Comparison of ENCODE assay signal across 8 mouse cellular contexts in the genomic region with DNA sequence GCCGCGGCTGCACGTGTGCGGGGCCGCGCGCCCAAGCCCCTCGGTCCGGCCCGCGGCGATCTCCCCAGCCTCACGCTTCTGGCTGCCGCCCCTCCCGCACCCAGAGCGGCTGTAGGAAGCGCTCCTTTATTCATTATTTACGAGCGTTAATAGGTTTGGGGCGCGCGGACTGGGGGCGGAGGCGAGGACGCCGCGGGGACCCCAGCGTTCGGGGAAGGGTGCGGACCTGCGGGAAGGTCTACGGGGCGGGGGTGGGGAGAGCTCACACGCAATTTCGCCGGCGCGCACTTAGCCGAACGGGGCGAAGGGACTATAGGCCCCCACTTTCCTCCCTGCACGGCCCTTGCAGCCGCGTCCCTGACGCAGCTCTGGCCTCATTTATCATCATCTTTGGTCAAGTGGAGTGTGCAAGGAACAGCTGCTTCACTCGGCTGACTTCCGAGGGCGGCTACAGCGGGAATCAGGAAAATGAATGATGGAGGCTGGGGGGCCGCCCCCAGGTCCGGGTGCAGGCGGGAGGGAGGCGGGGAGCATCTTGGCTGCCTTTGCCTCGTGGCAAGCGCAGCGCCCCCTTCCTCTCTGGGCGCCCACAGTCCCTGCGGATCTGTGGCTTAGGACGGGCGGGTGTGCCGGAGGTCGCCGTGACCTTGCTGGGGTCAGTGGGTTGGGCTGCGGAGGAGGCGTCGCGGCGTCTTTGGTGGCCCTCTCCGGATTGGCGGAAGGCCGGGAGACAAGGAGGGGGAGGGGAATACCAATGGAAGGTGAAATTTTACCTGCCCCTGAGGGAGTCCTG. TPM values are rescaled to one million over a fixed set of nuclear protein-coding genes. Genes with fewer than 3 reads are reported as not detected.
DNase-seq lines count a peak whose midpoint lies in the region; ATAC-seq and TF ChIP-seq lines count a peak whose summit lies in the region.

No protein-coding gene starts in this region.

- peak; percentile 90 for DNase-seq in ES-E14 (ENCODE audit: low read depth, low spot score)
- peak; percentile 80 for DNase-seq in cerebellum, adult 8-10 months
- DNase-seq in frontal cortex, postnatal 10 days (ENCODE audit: low spot score in 2 of 2) = peak; percentile 79
- DNase-seq in hindbrain, embryonic 11.5 days (ENCODE audit: low spot score) = peak; percentile 79
- DNase-seq in layer of hippocampus, postnatal 10 days (ENCODE audit: low spot score in 2 of 2) = peak; percentile 71 to 77
- DNase-seq in ovary, adult 18-20 months (ENCODE audit: low spot score) = peak; percentile 81
- peak; percentile 67 for DNase-seq in thymus, postnatal 0 days (ENCODE audit: low spot score)

- H3K9ac ChIP-seq in ES-E14 (ENCODE audit: insufficient read depth, low read depth, low read length, poor library complexity, severe bottlenecking) = peak overlapping the region; percentile 90
- peak overlapping the region; percentile 79 for H3K9ac ChIP-seq in hindbrain, embryonic 11.5 days (ENCODE audit: low read depth, low read length)
- peak overlapping the region; percentile 71 for H3K9ac ChIP-seq in lung, embryonic 16.5 days (ENCODE audit: low read length)

- peak overlapping the region; percentile 78 to 86 for H3K4me3 ChIP-seq in ES-E14 (ENCODE audit: insufficient read depth in 1 of 2, low read depth in 1 of 2, low read length in 2 of 2, poor library complexity in 1 of 2, severe bottlenecking in 1 of 2)
- peak overlapping the region; percentile 64 for H3K4me3 ChIP-seq in hindbrain, embryonic 11.5 days (ENCODE audit: low read depth, low read length)
- peak overlapping the region; percentile 67 for H3K4me3 ChIP-seq in lung, embryonic 16.5 days (ENCODE audit: low read length)

- H3K4me2 ChIP-seq in hindbrain, embryonic 11.5 days (replicated peaks; ENCODE audit: low read depth, low read length) = peak overlapping the region; percentile 100
- peak overlapping the region; percentile 100 for H3K4me2 ChIP-seq in lung, embryonic 16.5 days (ENCODE audit: low read depth, low read length)

- WGBS in hindbrain, embryonic 11.5 days = under 1% methylated on average over 71 of the region's 71 CpGs
- under 1% methylated on average over 68 of the region's 71 CpGs for WGBS in lung, embryonic 16.5 days

- H3K36me3 ChIP-seq in ES-E14 (ENCODE audit: control insufficient read depth, insufficient read depth, low read length, poor library complexity, severe bottlenecking) = peaks cover 7% of the 10 kb centered on the region; the same call in 1 of the 2 replicates
- H3K36me3 ChIP-seq in hindbrain, embryonic 11.5 days (ENCODE audit: control insufficient read depth, insufficient read depth, low read length) = no peaks in the 10 kb centered on the region
- no peaks in the 10 kb centered on the region for H3K36me3 ChIP-seq in lung, embryonic 16.5 days (ENCODE audit: control insufficient read depth, insufficient read depth, low read length)

- in situ Hi-C loops in ES-E14 (cut with MboI; ENCODE audit: low sequenced_read_pairs in 2 of 2, unreplicated experiment in 2 of 2) = no loop called here

- no peaks in the 10 kb centered on the region for H3K9me3 ChIP-seq in ES-E14 (ENCODE audit: control insufficient read depth, insufficient read depth, low read depth, low read length)
- no peaks in the 10 kb centered on the region for H3K9me3 ChIP-seq in hindbrain, embryonic 11.5 days (ENCODE audit: control insufficient read depth, low read length)
- H3K9me3 ChIP-seq in lung, embryonic 16.5 days (ENCODE audit: control insufficient read depth, low read length) = no peaks in the 10 kb centered on the region

- ATAC-seq in hindbrain, embryonic 11.5 days (ENCODE audit: low FRiP score) = peak; percentile 78
- ATAC-seq in lung, embryonic 16.5 days (ENCODE audit: low read depth) = peak; percentile 48

- peak overlapping the region; percentile 94 for H3K27ac ChIP-seq in ES-E14 (ENCODE audit: insufficient read depth, low read depth, low read length, poor library complexity, severe bottlenecking)
- H3K27ac ChIP-seq in hindbrain, embryonic 11.5 days (ENCODE audit: low read depth, low read length) = peak overlapping the region; percentile 97
- H3K27ac ChIP-seq in lung, embryonic 16.5 days (ENCODE audit: low read length) = peak overlapping the region; percentile 89

- no peaks in the 10 kb centered on the region for H3K27me3 ChIP-seq in hindbrain, embryonic 11.5 days (ENCODE audit: control insufficient read depth, insufficient read depth, low read length)
- H3K27me3 ChIP-seq in lung, embryonic 16.5 days (ENCODE audit: control insufficient read depth, insufficient read depth, low read depth, low read length) = no peaks in the 10 kb centered on the region

- H3K4me1 ChIP-seq in ES-E14 (ENCODE audit: control insufficient read depth in 2 of 2, insufficient read depth in 2 of 2, low read length in 2 of 2, poor library complexity in 1 of 2) = peaks cover 6 to 21% of the 10 kb centered on the region in 2 experiments; a peak in 3 of 4 replicates
- H3K4me1 ChIP-seq in hindbrain, embryonic 11.5 days (replicated peaks; ENCODE audit: control insufficient read depth, insufficient read depth, low read length) = peaks cover 23% of the 10 kb centered on the region
- peaks cover 78% of the 10 kb centered on the region for H3K4me1 ChIP-seq in lung, embryonic 16.5 days (replicated peaks; ENCODE audit: control insufficient read depth, insufficient read depth, low read length)

TF ChIP-seq in ES-E14, 5 proteins besides CTCF, POLR2A, EP300 and RAD21:
- TF ChIP-seq HCFC1 (IDR thresholded peaks at IDR 0.05; ENCODE audit: borderline replicate concordance, insufficient read depth, low read length) = peak; percentile 48; the same call in 1 of the 2 replicates
- TF ChIP-seq MAFK (IDR thresholded peaks at IDR 0.05; ENCODE audit: insufficient read depth, low read depth, low read length) = no peak
- TF ChIP-seq ZC3H11A (IDR thresholded peaks at IDR 0.05; ENCODE audit: borderline replicate concordance, low read depth, low read length) = no peak
- TF ChIP-seq CHD2 (IDR thresholded peaks at IDR 0.05; ENCODE audit: low read depth, low read length) = no peak
- no peak for TF ChIP-seq ZNF384 (IDR thresholded peaks at IDR 0.05; ENCODE audit: low read depth, low read length)
TF ChIP-seq in ES-E14: peak in this region for 1.

RNA-seq across cellular contexts. Expression of a gene that starts 46.0 kb away (rescaled TPM):
- total RNA-seq in ES-E14 (2012; rRNA removed) = 136 and 236 TPM in 2 replicates
- polyA plus RNA-seq in hindbrain, embryonic 11.5 days (2014; fragmentation: Nextera tagmentation; extraction: Ambion mirVana) = 40.4 and 44.7 TPM in 2 replicates
- total RNA-seq in layer of hippocampus, postnatal 10 days (2021) = 10 to 100 TPM; 46.8 to 52.8 TPM
- 65.9 and 74.3 TPM in 2 replicates for polyA plus RNA-seq in lung, embryonic 16.5 days (2015; fragmentation: Nextera tagmentation; extraction: Ambion mirVana)
- 82.6 and 100 TPM in 2 replicates for polyA plus RNA-seq in thymus, postnatal 0 days (2015; fragmentation: Nextera tagmentation; extraction: Ambion mirVana)

Comparison
In these comparisons a context has a peak if more than half of its experiments do, and no peak if none do; other contexts are left out.
1. Peak in every context shown above with its lines: DNase-seq, ATAC-seq, H3K4me3 ChIP-seq and H3K27ac ChIP-seq.